Mouse (Mus musculus): Measurements from ENCODE around the gene D3Ertd751e. TPM values are rescaled to one million over a fixed set of nuclear protein-coding genes. Genes with fewer than 3 reads are reported as not detected.

The D3Ertd751e gene
- polyA plus RNA-seq, 1 experiment from 2014 or later, result 11.1 TPM

- Histone ChIP-seq H3K9ac (ENCODE audit: low read depth, low read length) (no peak overlapping the region), H3K4me2 (replicated peaks; ENCODE audit: low read depth) (no peak overlapping the region), H3K4me1 (replicated peaks; ENCODE audit: control insufficient read depth, insufficient read depth, low read length) (no peaks in the 10 kb centered on the region), H3K36me3 (ENCODE audit: control insufficient read depth, insufficient read depth) (no peaks in the 10 kb centered on the region), H3K27ac (ENCODE audit: low read depth, low read length) (no peak overlapping the region), H3K9me3 (ENCODE audit: control insufficient read depth) (no peaks in the 10 kb centered on the region), H3K27me3 (replicated peaks; ENCODE audit: control insufficient read depth, insufficient read depth, low read length) (no peaks in the 10 kb centered on the region), H3K4me3 (ENCODE audit: low read depth, low read length) (no peak overlapping the region)
- peak; percentile 24; the same call in 1 of the 2 replicates for TF ChIP-seq CTCF (IDR thresholded peaks at IDR 0.05; ENCODE audit: low read depth)
- no peak for ATAC-seq
Measured at GRCm38 (mm10) chr3:41812447-41812846, 70.0 kb downstream of the D3Ertd751e start.

Other genes with a start within 250 kb of the D3Ertd751e start
- gene Jade1, start 186.9 kb upstream of the D3Ertd751e start, polyA plus RNA-seq (2015; fragmentation: Nextera tagmentation; extraction: Ambion mirVana), result 15.3 and 18.4 TPM in 2 replicates
- gene Sclt1, start 97 bp upstream of the D3Ertd751e start, polyA plus RNA-seq (2015; fragmentation: Nextera tagmentation; extraction: Ambion mirVana), result 7.1 and 9.4 TPM in 2 replicates

Measured in intestine, postnatal 0 days (tissue).